Mouse (Mus musculus): ENCODE measurements around the gene Unc119b.
"Not testable (repeated sequence)": the region's sequence is repeated elsewhere in the genome, so short reads cannot be mapped to it uniquely, and the experiment has no call there.

Unc119b gene

DNA sequence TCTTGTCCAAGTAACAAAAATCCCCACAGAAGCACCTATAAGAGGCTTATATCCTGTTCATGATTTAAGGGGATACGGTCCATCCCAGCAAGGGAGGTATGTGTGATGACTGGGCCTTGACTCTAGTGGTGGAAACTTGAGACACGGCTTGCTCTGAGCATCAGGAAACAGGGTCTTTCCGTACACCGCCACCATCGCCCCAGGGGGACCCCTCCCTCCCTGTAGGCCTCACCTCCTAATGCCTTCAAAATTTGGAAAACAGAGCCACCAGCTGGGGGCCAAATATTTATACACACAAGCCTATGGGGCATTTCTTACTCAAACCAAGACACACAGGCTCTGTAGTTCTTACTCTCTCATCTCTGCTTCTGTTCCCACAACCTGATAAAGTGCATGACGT lies 43.0 kb downstream of the Unc119b start:
- in situ Hi-C loops (cut with MboI; ENCODE audit: low sequenced_read_pairs), result no loop called here

DNA sequence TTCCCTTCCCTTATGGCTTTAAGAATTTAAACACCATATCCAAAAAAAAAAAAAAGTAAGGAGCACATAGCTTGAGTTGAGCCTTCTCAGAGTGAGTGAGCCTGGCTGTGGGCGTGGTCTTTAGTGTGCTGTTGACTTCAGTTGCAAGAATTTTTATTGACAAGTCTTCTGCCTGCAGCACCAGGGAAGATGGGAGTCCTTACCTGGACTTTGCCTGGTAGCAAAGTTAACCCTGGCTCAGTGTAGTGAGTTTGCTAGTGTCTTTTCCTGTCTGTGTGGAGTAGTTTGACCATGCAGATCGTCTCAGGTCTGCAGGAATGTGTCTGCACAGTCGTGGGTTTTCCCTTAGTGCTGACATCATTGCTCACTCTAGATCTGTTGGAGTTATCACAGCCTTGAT lies 43.8 kb downstream of the Unc119b start:
- in situ Hi-C loops (cut with MboI; ENCODE audit: low sequenced_read_pairs), result no loop called here

DNA sequence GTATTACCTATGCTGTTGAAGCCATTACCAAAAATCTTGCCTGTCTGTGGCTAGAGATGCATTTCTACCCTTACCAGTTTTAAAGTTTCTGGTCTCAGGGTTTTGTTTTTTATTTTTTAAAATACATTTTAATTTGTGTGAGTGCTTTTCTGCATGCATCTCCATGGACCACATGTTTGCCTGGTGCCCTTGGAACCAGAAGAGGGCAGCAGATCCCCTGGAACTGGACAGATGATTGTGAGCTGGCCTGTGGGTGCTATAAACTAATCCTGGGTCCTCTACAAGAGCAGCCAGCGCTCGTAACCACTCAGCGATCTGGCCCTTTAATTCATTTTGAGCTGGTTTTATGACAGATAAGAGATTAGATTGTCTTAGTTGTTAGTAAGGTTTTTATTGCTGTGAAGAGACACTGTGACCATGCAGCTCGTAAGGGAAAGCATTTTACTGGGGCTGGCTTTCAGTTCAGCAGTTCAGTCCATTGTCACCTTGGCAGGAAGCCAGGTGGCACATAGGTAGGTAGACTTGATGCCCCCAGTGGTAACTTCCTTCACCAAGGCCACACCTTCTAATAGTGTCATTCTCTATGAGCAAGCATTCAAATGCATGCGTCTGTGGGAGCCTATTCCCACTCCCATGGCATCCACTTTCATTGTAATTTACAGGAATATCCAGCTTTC lies 45.0 kb downstream of the Unc119b start:
- in situ Hi-C loops (cut with MboI; ENCODE audit: low sequenced_read_pairs), result no loop called here

GRCm38 (mm10) chr5:115085675-115086074 lies 49.1 kb downstream of the Unc119b start:
- in situ Hi-C loops (cut with MboI; ENCODE audit: low sequenced_read_pairs), result no loop called here

DNA sequence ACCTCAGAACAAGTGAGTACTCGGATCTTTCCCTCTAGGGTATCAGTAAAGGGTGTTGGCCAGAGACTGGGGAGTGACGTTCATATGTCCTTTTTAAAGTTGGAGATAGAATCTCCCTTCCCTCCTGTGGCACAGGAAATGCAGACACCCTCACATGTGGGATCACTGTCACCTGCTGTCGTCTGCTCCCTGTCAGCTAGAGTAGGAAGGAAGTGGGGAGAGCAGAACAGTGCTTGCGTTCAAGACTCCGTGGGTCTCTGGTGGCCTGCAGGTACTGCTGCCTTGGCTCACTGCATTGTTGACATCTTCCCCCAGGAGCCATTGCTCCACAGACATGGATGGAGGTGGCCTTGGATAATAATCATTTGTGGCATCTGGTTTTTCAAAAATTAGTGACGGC lies 51.3 kb downstream of the Unc119b start:
- in situ Hi-C loops (cut with MboI; ENCODE audit: low sequenced_read_pairs), result no loop called here

DNA sequence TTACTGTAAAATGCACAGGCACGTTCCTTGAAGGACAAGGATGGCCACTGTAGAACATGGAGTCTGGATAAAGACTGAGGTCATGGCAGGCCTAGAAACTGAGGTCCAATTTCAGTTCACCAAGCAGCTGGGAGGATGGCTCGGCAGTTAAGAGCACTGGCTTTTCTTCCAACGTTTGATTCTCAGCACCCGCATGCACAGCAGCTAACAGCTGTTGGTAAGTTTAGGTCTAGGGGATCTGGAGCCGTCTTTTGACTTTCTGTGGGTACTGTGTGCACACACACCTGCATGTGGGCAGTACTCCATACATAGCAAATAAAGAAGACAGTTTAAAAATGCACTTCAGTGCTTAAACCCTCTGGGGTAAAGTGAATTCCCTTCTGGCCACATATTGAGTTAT lies 53.1 kb downstream of the Unc119b start:
- in situ Hi-C loops (cut with MboI; ENCODE audit: low sequenced_read_pairs), result no loop called here

DNA sequence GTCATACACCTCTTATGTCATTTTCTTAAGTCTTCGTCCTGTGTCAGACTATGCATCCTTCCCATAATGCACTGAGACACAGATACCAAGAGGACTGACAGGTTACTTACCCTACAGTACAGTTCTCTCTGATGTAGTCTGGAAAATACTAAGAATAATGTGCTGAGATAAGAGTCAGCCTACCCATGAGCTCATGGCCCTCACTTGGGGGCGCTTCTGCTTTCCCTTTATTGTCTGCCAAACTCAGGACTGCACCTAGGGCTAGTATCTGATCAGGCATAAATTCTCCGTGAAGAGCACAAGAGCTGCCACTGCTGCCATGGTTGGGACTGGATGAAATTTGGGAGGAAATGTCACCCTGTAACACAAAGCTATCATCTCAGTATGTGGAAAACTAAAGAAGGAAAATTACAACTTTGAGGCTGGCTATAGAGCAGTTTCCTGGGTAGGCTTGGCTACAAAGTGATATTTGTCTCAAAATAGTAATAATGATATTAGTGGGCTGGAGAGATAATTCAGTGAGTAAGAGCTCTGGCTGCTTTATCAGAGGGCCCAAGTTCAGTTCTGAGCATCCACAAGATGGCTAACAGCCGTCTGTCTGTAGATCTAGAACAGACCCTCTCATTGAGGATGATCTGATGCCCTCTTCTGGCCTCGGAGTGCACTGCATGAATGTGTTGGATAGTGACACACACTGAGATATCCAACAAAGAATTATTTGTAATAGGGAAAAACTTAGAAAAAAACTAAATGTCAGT lies 58.5 kb downstream of the Unc119b start:
- in situ Hi-C loops (cut with MboI; ENCODE audit: low sequenced_read_pairs), result loop anchor here (5.0 kb wide), 1 partner anchor 99 kb away; no protein-coding TSS in a partner anchor

- in situ Hi-C loops (cut with MboI; ENCODE audit: low sequenced_read_pairs), result loop anchor here (5.0 kb wide), 1 partner anchor 97 kb away; no protein-coding TSS in a partner anchor
These were observed 60.0 kb downstream of the Unc119b start for GRCm38 (mm10) chr5:115074749-115075148.

DNA sequence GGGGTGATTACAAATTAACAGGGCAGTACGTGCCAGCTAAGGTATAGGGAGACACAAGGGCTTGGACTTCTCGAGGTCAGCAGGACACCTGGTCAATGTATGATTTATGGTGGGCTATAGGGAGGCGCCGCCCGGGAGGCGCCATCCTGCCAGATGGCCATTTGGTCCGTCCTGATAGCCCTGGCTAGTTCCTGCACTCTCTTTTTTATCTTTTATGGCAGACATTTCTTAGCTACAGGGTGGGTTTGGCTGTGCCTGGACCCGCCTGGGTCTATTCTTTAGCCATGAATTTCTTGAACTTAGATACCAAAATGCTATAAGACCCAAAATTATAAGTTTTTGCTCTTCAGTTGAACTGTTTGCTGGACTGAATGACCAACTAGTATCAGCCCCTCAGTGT lies 61.5 kb downstream of the Unc119b start:
- in situ Hi-C loops (cut with MboI; ENCODE audit: low sequenced_read_pairs), result not testable (repeated sequence)

Data from CH12F3 (cell line).